Mouse (Mus musculus): Measurements from ENCODE around the gene Fam69b.
"Not testable (repeated sequence)": the region's sequence is repeated elsewhere in the genome, so short reads cannot be mapped to it uniquely, and the experiment has no call there.

Fam69b gene

GRCm38 (mm10) chr2:26661143-26661752 is 33.0 kb downstream of the Fam69b start:
- DNase-seq (ENCODE audit: low read depth, low spot score): no peak

- no peak for DNase-seq (ENCODE audit: low read depth, low spot score)
Observed at GRCm38 (mm10) chr2:26661768-26662508, 33.7 kb downstream of the Fam69b start.

- no peak for DNase-seq (ENCODE audit: low read depth, low spot score)
Observed at GRCm38 (mm10) chr2:26662509-26662882, 34.2 kb downstream of the Fam69b start.

- no peak for DNase-seq (ENCODE audit: low read depth, low spot score)
Observed at GRCm38 (mm10) chr2:26663112-26663511, 34.9 kb downstream of the Fam69b start.

GRCm38 (mm10) chr2:26663551-26663950 is 35.3 kb downstream of the Fam69b start:
- DNase-seq (ENCODE audit: low read depth, low spot score): not testable (repeated sequence)

GRCm38 (mm10) chr2:26668746-26669145 is 40.5 kb downstream of the Fam69b start:
- no peak for DNase-seq (ENCODE audit: low read depth, low spot score)

GRCm38 (mm10) chr2:26671182-26671581 is 42.9 kb downstream of the Fam69b start, which contains the start of gene Lcn4:
Gene Lcn4, minus strand, starts transcription at chr2:26671282.
- DNase-seq (ENCODE audit: low read depth, low spot score): no peak
